Mouse (Mus musculus) limb, embryonic 14.5 days (tissue): ENCODE results near the gene Mef2a. TPM values are rescaled to one million over a fixed set of nuclear protein-coding genes. Genes with fewer than 3 reads are reported as not detected.
A peak's percentile ranks its signal among the peaks of the same experiment; 100 is the strongest.

Experiments
- ATAC-seq: fragments of 200-750 bp; cut with Nextera tagmentation; 2 replicates; pipeline ENCODE4 v1.8.0; 2017; ENCODE audit warnings: low read depth, moderate number of reproducible peaks, moderate TSS enrichment; ENCODE audit not compliant: low FRiP score
- DNase-seq: peaks from one replicate; pipeline ENCODE4 v3.0.0-alpha.2; 2015; ENCODE audit warnings: low spot score
- H3K27ac ChIP-seq: fragments of 300-500 bp; sonication (generic); replicated peaks from 2 replicates; pipeline ENCODE4 v1.5.1; 2014; ENCODE audit warnings: low read depth, mild to moderate bottlenecking, low read length, moderate library complexity, mixed read lengths
- H3K27me3 ChIP-seq: fragments of 300-500 bp; sonication (generic); 2 replicates; pipeline ENCODE4 v1.6.1; 2014; ENCODE audit warnings: low read length, mixed read lengths; ENCODE audit not compliant: control insufficient read depth, insufficient read depth
- H3K36me3 ChIP-seq: fragments of 300-500 bp; sonication (generic); 2 replicates; pipeline ENCODE4 v1.6.1; 2014; ENCODE audit warnings: mild to moderate bottlenecking, low read length, moderate library complexity, mixed read lengths; ENCODE audit not compliant: control insufficient read depth, insufficient read depth
- H3K4me1 ChIP-seq: fragments of 300-500 bp; sonication (generic); 2 replicates; pipeline ENCODE4 v1.6.1; 2014; ENCODE audit warnings: antibody characterized with exemption, low read length, mixed read lengths; ENCODE audit not compliant: control insufficient read depth, insufficient read depth
- H3K4me2 ChIP-seq: fragments of 300-500 bp; sonication (generic); replicated peaks from 2 replicates; pipeline ENCODE4 v1.6.1; 2014; ENCODE audit warnings: low read depth, mild to moderate bottlenecking, low read length, moderate library complexity; ENCODE audit not compliant: severe bottlenecking
- H3K4me3 ChIP-seq: fragments of 300-500 bp; sonication (generic); replicated peaks from 2 replicates; pipeline ENCODE4 v1.5.1; 2014; ENCODE audit warnings: low read length
- H3K9ac ChIP-seq: fragments of 300-500 bp; sonication (generic); 2 replicates; pipeline ENCODE4 v1.6.1; 2014; ENCODE audit warnings: mild to moderate bottlenecking, low read depth, low read length, moderate library complexity; ENCODE audit not compliant: severe bottlenecking
- H3K9me3 ChIP-seq: fragments of 300-500 bp; sonication (generic); 2 replicates; pipeline ENCODE4 v1.6.1; 2016; ENCODE audit warnings: low read length; ENCODE audit not compliant: control insufficient read depth
- POLR2A ChIP-seq: fragments of 200-500 bp; IDR thresholded peaks from 2 replicates; pipeline ENCODE4 v1.8.0; 2012; ENCODE audit warnings: inconsistent platforms, mild to moderate bottlenecking, moderate library complexity, borderline replicate concordance; ENCODE audit not compliant: insufficient read depth, insufficient read length; ENCODE audit errors: extremely low read depth
- WGBS: fragments of 180-500 bp; shearing (Covaris S2); extraction: QIAGEN DNeasy Blood & Tissue Kit; methylation state at CpG from one replicate; pipeline ENCODE4 v1.1.7; 2014; 5-methylcytosine and 5-hydroxymethylcytosine counted together
- polyA plus RNA-seq, 2 experiments: library from polyadenylated mRNA; depleted of rRNA in 1 of 2; stranded (reverse) in 1 of 2; unstranded in 1 of 2; fragments of >200 nt; fragmentation: Nextera tagmentation in 1 of 2; extraction: Ambion mirVana in 1 of 2; gene quantifications; 2 replicates each; pipeline versions ENCODE4 v1.2.1 to v1.2.3; 2012 to 2014

The Mef2a gene
- polyA plus RNA-seq, 2 experiments: 41.5 to 52.0 TPM

DNA sequence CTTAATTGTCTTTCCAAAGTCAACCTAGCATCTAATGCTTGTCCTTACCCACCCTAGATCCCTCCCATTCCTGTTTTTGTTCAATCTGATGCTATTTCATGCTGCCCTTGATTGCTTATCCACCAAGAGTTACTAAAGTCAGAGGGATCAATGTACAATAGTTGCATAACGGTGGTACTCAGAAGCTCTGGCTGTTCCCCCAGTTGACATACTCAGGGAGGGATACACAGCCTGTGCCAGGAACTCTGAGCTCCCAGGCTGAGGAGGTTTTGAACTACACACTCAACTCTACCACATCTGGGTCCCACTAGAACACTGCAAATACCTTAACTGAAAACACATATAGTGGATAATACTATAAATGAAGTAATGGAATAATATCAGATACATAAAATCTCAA is 164.3 kb downstream of the Mef2a start:
- ATAC-seq (no peak), DNase-seq (no peak)
- H3K27ac ChIP-seq: no peak overlapping the region
- 74% methylated on average over 1 of the region's 1 CpGs for WGBS
- H3K9me3 ChIP-seq: no peaks in the 10 kb centered on the region
- no peak overlapping the region for H3K4me3 ChIP-seq
- H3K4me2 ChIP-seq: no peak overlapping the region
- no peaks in the 10 kb centered on the region for H3K27me3 ChIP-seq
- 0 out of 2 replicates have a peak, but pooled peaks cover 4% of the 10 kb centered on the region for H3K4me1 ChIP-seq
- H3K9ac ChIP-seq: no peak overlapping the region
- no peak for TF ChIP-seq POLR2A
- no peaks in the 10 kb centered on the region for H3K36me3 ChIP-seq

DNA sequence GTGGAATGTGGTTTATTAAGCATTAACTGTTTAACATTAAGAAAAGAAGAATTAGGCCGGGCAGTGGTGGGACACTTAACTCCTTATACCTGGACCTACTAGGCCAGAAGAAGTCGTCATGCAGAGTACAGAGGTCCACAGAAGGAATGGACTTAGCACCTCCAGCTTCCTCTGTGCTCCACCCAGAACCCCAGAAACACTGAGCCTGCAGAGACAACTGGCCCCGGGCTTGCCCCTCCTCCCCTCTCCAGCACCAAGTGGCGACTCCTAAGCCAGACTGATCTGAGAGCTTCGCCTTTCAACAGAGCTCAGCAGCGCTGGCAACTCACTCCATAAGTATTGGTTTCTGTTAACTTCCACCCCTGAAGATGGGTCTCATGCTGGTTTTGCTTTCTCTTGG is 165.0 kb downstream of the Mef2a start:
- ATAC-seq (no peak), DNase-seq (no peak)
- Histone ChIP-seq H3K27ac (no peak overlapping the region), H3K9me3 (no peaks in the 10 kb centered on the region), H3K4me3 (no peak overlapping the region), H3K27me3 (no peaks in the 10 kb centered on the region), H3K36me3 (no peaks in the 10 kb centered on the region), H3K9ac (no peak overlapping the region), H3K4me1 (0 out of 2 replicates have a peak, but pooled peaks cover 4% of the 10 kb centered on the region), H3K4me2 (no peak overlapping the region)
- WGBS: 27% methylated on average over 6 of the region's 6 CpGs
- TF ChIP-seq POLR2A: no peak

GRCm38 (mm10) chr7:67206496-67206895 is 166.2 kb downstream of the Mef2a start:
- H3K9me3 ChIP-seq: no peaks in the 10 kb centered on the region
- H3K36me3 ChIP-seq: no peaks in the 10 kb centered on the region
- TF ChIP-seq POLR2A: no peak
- DNase-seq: no peak
- no peaks in the 10 kb centered on the region for H3K27me3 ChIP-seq
- H3K4me2 ChIP-seq: no peak overlapping the region
- no peak overlapping the region for H3K4me3 ChIP-seq
- 74% methylated on average over 10 of the region's 10 CpGs for WGBS
- H3K4me1 ChIP-seq: 0 out of 2 replicates have a peak, but pooled peaks cover 4% of the 10 kb centered on the region
- H3K27ac ChIP-seq: no peak overlapping the region
- ATAC-seq: no peak
- H3K9ac ChIP-seq: no peak overlapping the region

- H3K4me2 ChIP-seq: no peak overlapping the region
- H3K36me3 ChIP-seq: no peaks in the 10 kb centered on the region
- no peak overlapping the region for H3K27ac ChIP-seq
- H3K4me1 ChIP-seq: 0 out of 2 replicates have a peak, but pooled peaks cover 4% of the 10 kb centered on the region
- H3K9ac ChIP-seq: no peak overlapping the region
- WGBS: 85% methylated on average over 9 of the region's 9 CpGs
- no peak for ATAC-seq
- H3K27me3 ChIP-seq: no peaks in the 10 kb centered on the region
- no peak for DNase-seq
- no peaks in the 10 kb centered on the region for H3K9me3 ChIP-seq
- no peak overlapping the region for H3K4me3 ChIP-seq
- TF ChIP-seq POLR2A: no peak
Observed at GRCm38 (mm10) chr7:67205734-67206425, 166.8 kb downstream of the Mef2a start.

GRCm38 (mm10) chr7:67203625-67204024 is 169.0 kb downstream of the Mef2a start:
- Histone ChIP-seq H3K4me2 (no peak overlapping the region), H3K27ac (no peak overlapping the region), H3K4me3 (no peak overlapping the region), H3K4me1 (0 out of 2 replicates have a peak, but pooled peaks cover 4% of the 10 kb centered on the region), H3K9me3 (no peaks in the 10 kb centered on the region), H3K27me3 (no peaks in the 10 kb centered on the region), H3K36me3 (no peaks in the 10 kb centered on the region), H3K9ac (no peak overlapping the region)
- ATAC-seq (no peak), DNase-seq (no peak)
- 75% methylated on average over 3 of the region's 3 CpGs for WGBS
- no peak for TF ChIP-seq POLR2A

- no peak overlapping the region for H3K4me3 ChIP-seq
- no peaks in the 10 kb centered on the region for H3K4me1 ChIP-seq
- H3K4me2 ChIP-seq: no peak overlapping the region
- DNase-seq (peak; percentile 76), ATAC-seq (0 out of 2 replicates have a peak, but pooled peaks have one; percentile 57)
- no peak for TF ChIP-seq POLR2A
- no peaks in the 10 kb centered on the region for H3K27me3 ChIP-seq
- H3K9me3 ChIP-seq: no peaks in the 10 kb centered on the region
- no peak overlapping the region for H3K9ac ChIP-seq
- WGBS: 20% methylated on average over 10 of the region's 10 CpGs
- H3K36me3 ChIP-seq: no peaks in the 10 kb centered on the region
- no peak overlapping the region for H3K27ac ChIP-seq
Observed at GRCm38 (mm10) chr7:67199412-67199811, 173.2 kb downstream of the Mef2a start.
